Mouse (Mus musculus) hindbrain, embryonic 14.5 days (tissue): ENCODE results near the gene Arid5b. TPM values are rescaled to one million over a fixed set of nuclear protein-coding genes. Genes with fewer than 3 reads are reported as not detected.

Source experiments
- ATAC-seq: fragments of 200-750 bp; cut with Nextera tagmentation; 2 replicates; pipeline ENCODE4 v1.8.0; 2017; ENCODE audit warnings: moderate number of reproducible peaks, mild to moderate bottlenecking, moderate TSS enrichment, moderate library complexity; ENCODE audit not compliant: low FRiP score
- DNase-seq: peaks from one replicate; pipeline ENCODE4 v3.0.0-alpha.2; 2015; ENCODE audit warnings: low spot score
- H3K27ac ChIP-seq: fragments of 300-500 bp; sonication (generic); 2 replicates; pipeline ENCODE4 v1.5.1; 2014; ENCODE audit warnings: mild to moderate bottlenecking, moderate library complexity
- H3K27me3 ChIP-seq: fragments of 300-500 bp; sonication (generic); 2 replicates; pipeline ENCODE4 v1.6.1; 2014; ENCODE audit warnings: mild to moderate bottlenecking, low read length, mixed read lengths; ENCODE audit not compliant: control insufficient read depth, insufficient read depth
- H3K36me3 ChIP-seq: fragments of 300-500 bp; sonication (generic); replicated peaks from 2 replicates; pipeline ENCODE4 v1.6.1; 2014; ENCODE audit not compliant: control insufficient read depth, insufficient read depth
- H3K4me1 ChIP-seq: fragments of 300-500 bp; sonication (generic); replicated peaks from 2 replicates; pipeline ENCODE4 v1.6.1; 2014; ENCODE audit warnings: antibody characterized with exemption, low read length, mixed read lengths; ENCODE audit not compliant: control insufficient read depth, insufficient read depth
- H3K4me2 ChIP-seq: fragments of 300-500 bp; sonication (generic); replicated peaks from 2 replicates; pipeline ENCODE4 v1.6.1; 2014; ENCODE audit warnings: mild to moderate bottlenecking, moderate library complexity
- H3K4me3 ChIP-seq: fragments of 300-500 bp; sonication (generic); replicated peaks from 2 replicates; pipeline ENCODE4 v1.5.1; 2014; ENCODE audit warnings: mild to moderate bottlenecking, low read length
- H3K9ac ChIP-seq: fragments of 300-500 bp; sonication (generic); 2 replicates; pipeline ENCODE4 v1.6.1; 2014
- H3K9me3 ChIP-seq: fragments of 300-500 bp; sonication (generic); 2 replicates; pipeline ENCODE4 v1.6.1; 2016; ENCODE audit warnings: low read length; ENCODE audit not compliant: control insufficient read depth
- WGBS: fragments of 180-500 bp; shearing (Covaris S2); extraction: QIAGEN DNeasy Blood & Tissue Kit; methylation state at CpG from one replicate; pipeline ENCODE4 v1.1.7; 2014; 5-methylcytosine and 5-hydroxymethylcytosine counted together
- polyA plus RNA-seq: library from polyadenylated mRNA; unstranded; fragments of >200 nt; fragmentation: Nextera tagmentation; extraction: Ambion mirVana; gene quantifications from 2 replicates; pipeline ENCODE4 v1.2.1, GENCODE M21; 2014

Arid5b gene
- polyA plus RNA-seq, 1 experiment from 2014 or later: 21.0 TPM

DNA sequence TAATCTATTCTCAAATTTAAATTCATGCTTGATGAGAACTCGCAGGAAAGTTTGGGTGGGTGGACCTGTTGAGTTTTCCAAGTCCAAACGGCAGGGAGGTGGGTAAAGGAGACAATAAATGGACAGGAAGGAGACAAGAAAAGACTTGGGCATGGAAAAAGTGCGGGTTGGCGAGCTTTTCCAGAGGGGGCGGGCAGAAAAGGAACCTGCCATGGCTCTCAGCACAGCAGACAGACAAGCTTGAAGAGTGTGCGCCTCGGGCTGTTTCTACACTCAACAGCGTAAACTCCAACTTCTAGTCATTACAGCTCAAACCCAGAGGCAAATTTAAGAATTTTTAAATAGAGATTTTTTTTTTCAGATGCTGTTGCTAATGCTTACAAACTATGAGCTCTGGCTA is 168.4 kb downstream of the Arid5b start:
- Histone ChIP-seq H3K9ac (no peak overlapping the region), H3K9me3 (no peaks in the 10 kb centered on the region), H3K4me3 (no peak overlapping the region), H3K27me3 (no peaks in the 10 kb centered on the region), H3K27ac (no peak overlapping the region), H3K4me2 (no peak overlapping the region), H3K36me3 (no peaks in the 10 kb centered on the region), H3K4me1 (peaks cover 39% of the 10 kb centered on the region)
- WGBS: 65% methylated on average over 8 of the region's 8 CpGs
- no peak for ATAC-seq
- DNase-seq: no peak

DNA sequence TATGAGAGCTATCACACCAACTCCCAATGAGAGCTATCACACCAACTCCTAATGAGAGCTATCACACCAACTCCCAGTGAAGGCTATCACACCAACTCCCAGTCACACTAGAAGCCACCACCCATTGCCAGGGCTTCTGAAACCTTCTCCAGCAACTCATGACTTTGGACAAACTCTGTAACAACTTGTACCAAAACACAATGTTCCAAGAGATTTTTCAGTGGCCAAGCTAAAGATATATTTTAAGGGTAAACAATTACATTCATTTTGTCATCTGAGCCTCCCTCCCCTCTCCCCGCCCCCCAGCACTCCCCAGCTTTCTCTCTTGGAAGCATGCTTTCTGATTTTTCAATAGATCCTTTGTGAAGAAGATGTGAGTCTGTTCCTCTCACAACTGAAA is 168.9 kb downstream of the Arid5b start:
- Histone ChIP-seq H3K4me1 (peaks cover 45% of the 10 kb centered on the region), H3K27ac (no peak overlapping the region), H3K9ac (no peak overlapping the region), H3K27me3 (no peaks in the 10 kb centered on the region), H3K4me3 (no peak overlapping the region), H3K9me3 (no peaks in the 10 kb centered on the region), H3K4me2 (no peak overlapping the region), H3K36me3 (no peaks in the 10 kb centered on the region)
- WGBS: 78% methylated on average over 1 of the region's 1 CpGs
- no peak for ATAC-seq
- DNase-seq: no peak

DNA sequence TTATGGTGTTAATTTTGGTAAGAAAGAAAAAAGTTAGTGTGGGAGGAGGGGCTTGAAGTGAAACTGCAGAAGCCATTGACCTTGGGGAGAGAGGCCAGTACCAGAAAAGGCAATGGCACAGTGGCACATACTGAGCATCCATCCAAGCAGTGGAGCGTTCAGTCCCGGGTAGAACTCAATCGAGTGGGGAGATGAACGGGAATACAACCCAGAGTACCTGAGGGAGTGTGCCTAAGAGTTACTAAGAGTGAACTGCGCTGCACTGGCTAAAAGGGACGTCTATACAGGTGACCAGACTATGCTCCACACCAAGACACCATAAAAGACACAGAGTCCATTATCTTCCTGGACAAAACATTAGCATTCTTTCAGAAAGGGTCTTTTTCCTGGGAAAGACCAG is 170.8 kb downstream of the Arid5b start:
- Histone ChIP-seq H3K4me1 (peaks cover 49% of the 10 kb centered on the region), H3K27me3 (no peaks in the 10 kb centered on the region), H3K9me3 (no peaks in the 10 kb centered on the region), H3K4me2 (no peak overlapping the region), H3K4me3 (no peak overlapping the region), H3K27ac (peak overlapping the region; percentile 69), H3K36me3 (no peaks in the 10 kb centered on the region), H3K9ac (no peak overlapping the region)
- ATAC-seq: no peak
- DNase-seq: no peak
- WGBS: 86% methylated on average over 6 of the region's 6 CpGs

DNA sequence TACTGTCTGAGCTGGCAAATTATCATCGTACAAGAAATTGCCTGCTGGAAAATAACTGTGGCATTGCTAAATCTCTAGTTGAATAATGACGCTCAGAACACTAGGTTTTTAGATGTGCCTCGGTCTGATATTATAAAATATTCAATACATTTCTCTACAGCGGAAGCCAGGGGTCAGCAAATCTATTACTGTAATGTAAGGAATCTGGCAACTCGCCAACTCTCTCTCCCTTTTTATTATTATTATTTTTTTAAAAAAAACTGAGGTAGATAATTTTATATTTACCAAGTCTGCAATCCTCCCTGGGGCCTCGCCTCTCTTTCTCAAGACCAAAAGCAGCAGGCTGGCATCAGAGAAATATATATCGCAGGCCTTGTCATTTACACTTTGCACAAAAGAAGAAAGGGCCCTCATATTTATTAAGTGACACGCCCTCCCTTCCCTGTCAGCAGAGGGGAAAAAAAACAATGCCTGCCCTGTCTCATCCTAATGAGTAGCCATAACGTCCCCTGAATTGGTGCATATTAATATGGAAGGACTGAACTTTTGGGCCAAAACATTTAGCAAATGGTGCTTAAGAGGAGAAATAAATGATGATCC is 172.1 kb downstream of the Arid5b start:
- peak overlapping the region; percentile 69 for H3K27ac ChIP-seq

DNA sequence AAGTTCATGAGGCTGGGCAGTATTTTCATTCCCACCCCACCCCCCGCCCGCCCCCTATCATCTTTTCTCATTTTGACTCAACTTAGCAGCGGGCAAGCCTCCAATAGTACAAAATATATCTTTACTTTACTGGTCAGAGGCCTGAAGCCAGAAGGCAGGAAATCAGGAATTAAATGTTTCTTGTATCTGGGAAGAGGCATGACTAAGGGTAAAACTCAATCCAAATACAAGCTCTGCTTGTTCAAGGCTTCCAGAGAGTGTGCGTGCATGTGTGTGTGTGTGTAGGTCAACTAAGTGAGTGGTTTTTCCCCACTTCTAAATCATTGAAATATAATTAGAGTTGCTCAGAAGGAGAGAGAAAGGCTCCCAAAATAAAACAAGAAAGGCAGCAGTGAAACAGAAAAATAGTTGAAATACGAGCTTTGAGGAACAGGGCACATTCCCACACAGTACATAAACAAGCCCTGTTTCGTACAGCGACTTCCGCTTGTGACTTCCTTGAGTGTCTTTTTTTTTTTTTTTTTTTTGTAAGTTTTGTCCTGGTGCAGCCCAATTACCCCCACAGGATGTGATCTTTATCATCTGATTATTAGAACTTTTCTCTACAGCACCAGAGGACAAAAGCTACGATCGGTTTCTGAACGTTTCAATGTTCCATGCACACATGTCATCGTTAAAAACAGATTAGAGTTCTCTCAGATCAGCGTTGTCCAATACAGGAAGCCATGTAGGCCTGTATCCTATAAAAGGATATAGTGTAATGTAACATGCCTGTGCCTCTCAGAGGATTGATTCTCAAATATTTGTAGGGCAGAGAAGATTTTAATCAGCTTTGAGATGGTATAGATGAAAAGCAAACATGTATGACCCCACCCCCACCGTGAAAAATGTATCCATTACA is 173.4 kb downstream of the Arid5b start:
- Histone ChIP-seq H3K4me2 (no peak overlapping the region), H3K9ac (no peak overlapping the region), H3K36me3 (peaks cover 9% of the 10 kb centered on the region; the same call in 1 of the 2 replicates), H3K27ac (peak overlapping the region; percentile 69), H3K4me1 (peaks cover 38% of the 10 kb centered on the region), H3K4me3 (no peak overlapping the region), H3K27me3 (no peaks in the 10 kb centered on the region), H3K9me3 (no peaks in the 10 kb centered on the region)
- ATAC-seq: no peak
- DNase-seq: no peak
- WGBS: 58% methylated on average over 14 of the region's 14 CpGs

More for the DNA sequence above, 172.1 kb downstream of the Arid5b start:
- WGBS: 25% methylated on average over 9 of the region's 9 CpGs
- ATAC-seq (no peak), DNase-seq (peak; percentile 58)
- Histone ChIP-seq H3K9me3 (no peaks in the 10 kb centered on the region), H3K4me2 (no peak overlapping the region), H3K4me1 (peaks cover 44% of the 10 kb centered on the region), H3K27me3 (no peaks in the 10 kb centered on the region), H3K9ac (0 out of 2 replicates have a peak overlapping the region, but pooled peaks have one; percentile 17), H3K36me3 (no peaks in the 10 kb centered on the region), H3K4me3 (no peak overlapping the region)

DNA sequence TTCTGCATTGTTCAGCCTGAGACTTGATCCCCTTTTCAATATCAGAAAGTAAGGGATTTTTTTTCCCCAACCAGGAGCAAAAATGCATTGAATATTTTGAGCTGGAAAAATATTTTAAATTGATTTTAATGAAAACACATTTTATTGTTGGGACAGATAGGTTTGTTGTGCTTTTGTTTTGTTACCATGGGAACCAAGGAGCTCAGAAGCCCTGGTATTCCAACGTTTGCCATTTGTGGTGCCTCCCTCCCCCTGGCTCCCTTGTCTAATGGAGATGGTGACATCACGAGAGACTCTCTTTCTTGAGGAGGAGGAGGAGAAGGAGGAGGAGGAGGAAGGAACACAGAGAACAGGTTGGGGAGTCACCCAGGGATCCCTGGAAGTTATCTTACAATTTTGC is 174.1 kb downstream of the Arid5b start:
- Histone ChIP-seq H3K9ac (no peak overlapping the region), H3K36me3 (peaks cover 9% of the 10 kb centered on the region; the same call in 1 of the 2 replicates), H3K9me3 (no peaks in the 10 kb centered on the region), H3K4me3 (no peak overlapping the region), H3K27me3 (no peaks in the 10 kb centered on the region), H3K4me1 (peaks cover 38% of the 10 kb centered on the region), H3K4me2 (no peak overlapping the region), H3K27ac (peak overlapping the region; percentile 69)
- WGBS: 6% methylated on average over 2 of the region's 2 CpGs
- DNase-seq: peak; percentile 52
- ATAC-seq: no peak

DNA sequence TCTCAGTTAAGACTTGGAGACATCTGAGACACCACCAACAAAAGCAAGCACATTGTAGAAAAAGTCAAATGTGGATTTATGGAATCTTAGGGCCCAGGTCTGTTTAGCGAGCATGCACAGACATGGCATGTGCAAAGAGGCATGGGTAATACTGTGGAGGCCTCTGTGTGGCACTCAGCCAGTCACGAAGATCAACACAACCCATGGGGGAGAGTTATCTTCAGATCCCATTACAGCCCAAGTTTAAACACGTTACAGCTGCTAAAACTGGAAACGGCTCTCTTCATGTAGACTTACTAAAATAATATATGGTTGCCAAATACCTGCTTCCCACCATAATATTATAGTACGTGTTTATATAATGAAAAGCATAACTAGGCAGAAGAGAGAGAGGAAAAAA is 174.6 kb downstream of the Arid5b start:
- Histone ChIP-seq H3K9me3 (no peaks in the 10 kb centered on the region), H3K4me2 (no peak overlapping the region), H3K4me3 (no peak overlapping the region), H3K27me3 (no peaks in the 10 kb centered on the region), H3K9ac (no peak overlapping the region), H3K4me1 (peaks cover 38% of the 10 kb centered on the region), H3K27ac (0 out of 2 replicates have a peak overlapping the region, but pooled peaks have one; percentile 69), H3K36me3 (peaks cover 9% of the 10 kb centered on the region; the same call in 1 of the 2 replicates)
- 67% methylated on average over 5 of the region's 5 CpGs for WGBS
- ATAC-seq (no peak), DNase-seq (no peak)

DNA sequence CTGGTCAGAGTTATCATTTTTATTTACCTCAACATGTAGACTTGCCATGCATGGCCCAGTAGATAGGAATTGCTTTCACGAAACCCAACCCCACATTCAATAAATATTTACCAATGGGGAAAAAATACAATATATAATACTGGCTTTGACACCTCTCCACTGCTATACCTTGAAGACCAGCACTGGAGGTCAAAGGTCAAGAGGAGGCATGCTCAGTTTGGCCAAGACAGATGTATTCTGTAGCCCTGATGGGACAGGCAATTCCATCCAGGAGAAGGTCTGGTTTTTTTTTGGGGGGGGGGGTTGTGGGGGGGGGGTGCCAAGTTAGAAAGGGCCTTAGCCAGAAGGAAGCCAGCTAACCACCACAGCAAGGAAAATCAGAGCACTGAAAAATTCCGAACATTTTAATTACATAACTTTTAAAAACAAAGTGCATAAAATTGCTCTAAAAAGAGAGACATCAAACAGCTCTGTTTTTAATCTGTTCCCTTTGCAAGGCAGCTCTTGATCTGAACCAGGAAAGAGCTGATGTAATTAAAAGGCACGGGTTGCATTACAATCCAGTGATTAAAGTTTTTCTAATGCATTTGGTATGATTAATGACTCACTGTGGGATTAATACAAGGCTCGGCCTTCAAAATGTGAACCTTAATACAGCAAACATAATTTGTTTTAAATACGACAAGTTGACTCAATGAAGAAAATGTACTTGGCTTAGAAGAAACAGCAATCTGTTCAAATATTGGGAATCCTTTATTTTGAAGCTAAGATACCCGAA is 175.3 kb downstream of the Arid5b start:
- Histone ChIP-seq H3K4me2 (no peak overlapping the region), H3K4me1 (peaks cover 38% of the 10 kb centered on the region), H3K9ac (no peak overlapping the region), H3K27ac (no peak overlapping the region), H3K9me3 (no peaks in the 10 kb centered on the region), H3K36me3 (peaks cover 9% of the 10 kb centered on the region; the same call in 1 of the 2 replicates), H3K4me3 (no peak overlapping the region), H3K27me3 (no peaks in the 10 kb centered on the region)
- WGBS: 72% methylated on average over 6 of the region's 6 CpGs
- no peak for ATAC-seq
- no peak for DNase-seq

DNA sequence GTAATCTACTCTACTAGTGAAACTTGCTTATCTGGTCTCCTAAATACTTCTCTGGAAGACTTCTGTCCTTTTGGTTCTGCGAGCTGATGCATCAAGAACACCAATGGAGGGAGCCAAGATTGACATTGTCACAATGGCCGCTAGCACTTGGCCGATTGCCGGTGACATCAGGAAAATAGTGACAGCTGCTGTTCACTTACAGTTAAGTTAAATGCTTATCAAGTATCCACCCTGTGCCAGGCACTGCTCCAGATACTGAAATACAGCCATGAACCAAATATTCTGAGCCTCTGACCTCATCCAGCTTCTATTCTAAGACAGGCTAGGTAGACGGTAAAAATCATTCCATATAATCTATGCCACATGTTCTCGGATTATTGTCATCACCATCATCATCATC is 176.0 kb downstream of the Arid5b start:
- Histone ChIP-seq H3K9ac (no peak overlapping the region), H3K4me1 (peaks cover 38% of the 10 kb centered on the region), H3K4me3 (no peak overlapping the region), H3K9me3 (no peaks in the 10 kb centered on the region), H3K27me3 (no peaks in the 10 kb centered on the region), H3K4me2 (no peak overlapping the region), H3K27ac (no peak overlapping the region), H3K36me3 (peaks cover 15% of the 10 kb centered on the region)
- no peak for ATAC-seq
- 98% methylated on average over 6 of the region's 6 CpGs for WGBS
- no peak for DNase-seq
